Comparison of ENCODE assay signal across 9 mouse cellular contexts in the genomic region with DNA sequence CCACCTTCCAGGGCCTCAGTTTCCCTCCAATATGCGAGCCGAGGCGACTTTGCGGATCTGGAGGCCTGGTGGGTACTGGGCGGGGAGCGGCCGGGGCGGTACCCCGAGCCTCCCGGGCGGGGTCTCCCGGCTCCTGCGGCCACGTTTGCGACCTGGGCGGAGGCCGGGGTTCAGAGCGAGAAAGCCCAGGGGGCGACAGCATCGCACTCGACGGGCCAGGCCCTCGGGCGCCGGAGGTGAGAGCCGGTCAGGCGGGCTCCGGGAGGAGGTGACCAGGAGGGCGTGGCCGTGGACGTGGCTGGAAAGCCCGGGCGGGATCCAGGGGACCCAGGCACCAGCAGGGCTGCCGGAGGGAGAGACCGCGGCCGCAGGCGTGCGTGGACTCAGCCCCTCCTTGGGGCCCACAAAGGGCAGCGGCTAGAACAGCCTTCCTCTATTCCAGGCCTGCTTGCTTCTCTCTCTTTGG. TPM values are rescaled to one million over a fixed set of nuclear protein-coding genes. Genes with fewer than 3 reads are reported as not detected.
DNase-seq lines count a peak whose midpoint lies in the region; ATAC-seq and TF ChIP-seq lines count a peak whose summit lies in the region.
"Had no signal": no experiment of that assay in that cellular context is flagged by ENCODE, and none has a peak within 500 bp of the region (broad histone marks: within the 10 kb centered on the region; RNA-seq: fewer than 3 reads in every experiment).

No protein-coding gene starts in this region.

- H3K4me1 ChIP-seq in G1E (ENCODE audit: insufficient read depth, low read depth, low read length), result peaks cover 77% of the 10 kb centered on the region
- peaks cover 9% of the 10 kb centered on the region for H3K4me1 ChIP-seq in heart, adult 2 months (ENCODE audit: control insufficient read depth, insufficient read depth, low read length)
- peaks cover 25% of the 10 kb centered on the region for H3K4me1 ChIP-seq in lung, embryonic 16.5 days (replicated peaks; ENCODE audit: control insufficient read depth, insufficient read depth, low read length)

- 0 out of 2 replicates have a peak, but pooled peaks have one; percentile 20 for TF ChIP-seq POLR2A in heart, adult 2 months (IDR thresholded peaks at IDR 0.05; ENCODE audit: insufficient read depth, low read depth, low read length)

- peak overlapping the region; percentile 71 for H3K4me2 ChIP-seq in lung, embryonic 16.5 days (ENCODE audit: low read depth, low read length)

- H3K27me3 ChIP-seq in G1E (ENCODE audit: insufficient read depth, low read length), result no peaks in the 10 kb centered on the region
- no peaks in the 10 kb centered on the region for H3K27me3 ChIP-seq in heart, adult 2 months (ENCODE audit: control insufficient read depth, insufficient read depth, low read length)
- H3K27me3 ChIP-seq in lung, embryonic 16.5 days (ENCODE audit: control insufficient read depth, insufficient read depth, low read depth, low read length), result peaks cover 3% of the 10 kb centered on the region; the same call in 1 of the 2 replicates

- H3K9ac ChIP-seq in heart, adult 2 months (ENCODE audit: low read depth, low read length), result peak overlapping the region; percentile 70
- H3K9ac ChIP-seq in lung, embryonic 16.5 days (ENCODE audit: low read length), result peak overlapping the region; percentile 79

- peak; percentile 67 for DNase-seq in G1E (ENCODE audit: low spot score)
- peak; percentile 55 for DNase-seq in embryo, embryonic 9.5 days (ENCODE audit: extremely low spot score)
- peak; percentile 78 to 79 for DNase-seq in heart, adult 2 months
- DNase-seq in kidney, adult 18-20 months, result peak; percentile 49
- peak; percentile 68 for DNase-seq in ovary, postnatal 10 days (ENCODE audit: low spot score)
- no peak for DNase-seq in layer of hippocampus, adult 9-10 months (ENCODE audit: low spot score)

- peaks cover 49% of the 10 kb centered on the region for H3K36me3 ChIP-seq in G1E (replicated peaks)
- H3K36me3 ChIP-seq in heart, adult 2 months (ENCODE audit: control insufficient read depth, insufficient read depth, low read length), result no peaks in the 10 kb centered on the region
- H3K36me3 ChIP-seq in lung, embryonic 16.5 days (ENCODE audit: control insufficient read depth, insufficient read depth, low read length), result no peaks in the 10 kb centered on the region

- ATAC-seq in G1E (ENCODE audit: extremely low read depth, insufficient number of reproducible peaks, low FRiP score, poor library complexity, severe bottlenecking), result no peak
- peak; percentile 11; the same call in 1 of the 2 replicates for ATAC-seq in lung, embryonic 16.5 days (ENCODE audit: low read depth)
- no peak for ATAC-seq in cerebellum, adult (ENCODE audit: insufficient number of reproducible peaks, low FRiP score, low TSS enrichment)

- no peak for TF ChIP-seq EP300 in heart, adult 2 months (IDR thresholded peaks at IDR 0.05; ENCODE audit: insufficient read depth, low read depth, low read length)

- intact Hi-C loops in heart, adult 2 months (cut with DNase I), result no loop called here

- 4% methylated on average over 39 of the region's 40 CpGs for WGBS in heart, adult 2 months
- under 1% methylated on average over 28 of the region's 40 CpGs for WGBS in lung, embryonic 16.5 days

- H3K79me2 ChIP-seq in heart, adult 2 months (replicated peaks; ENCODE audit: control insufficient read depth, insufficient read depth, low read length), result no peaks in the 10 kb centered on the region

- no peak for TF ChIP-seq CTCF in G1E (IDR thresholded peaks at IDR 0.05; ENCODE audit: low read depth, low read length)
- TF ChIP-seq CTCF in heart, adult 2 months (IDR thresholded peaks at IDR 0.05), result no peak

- H3K9me3 ChIP-seq in G1E (replicated peaks), result no peaks in the 10 kb centered on the region
- no peaks in the 10 kb centered on the region for H3K9me3 ChIP-seq in lung, embryonic 16.5 days (ENCODE audit: control insufficient read depth, low read length)

- H3K27ac ChIP-seq in heart, adult 2 months, result peak overlapping the region; percentile 63
- H3K27ac ChIP-seq in lung, embryonic 16.5 days (ENCODE audit: low read length), result peak overlapping the region; percentile 78

- peak overlapping the region; percentile 78 for H3K4me3 ChIP-seq in G1E (ENCODE audit: low read depth, low read length)
- peak overlapping the region; percentile 49 for H3K4me3 ChIP-seq in heart, adult 2 months
- peak overlapping the region; percentile 63 for H3K4me3 ChIP-seq in lung, embryonic 16.5 days (ENCODE audit: low read length)
- H3K4me3 ChIP-seq: myocyte had no signal

RNA-seq across cellular contexts. Expression of a gene that starts 2.3 kb away (rescaled TPM):
- 68.2 and 118 TPM in 2 replicates for total RNA-seq in G1E (2014; fragmentation: Nextera tagmentation)
- 115 and 129 TPM in 2 replicates for total RNA-seq in G1E (2017)
- 116 and 137 TPM in 2 replicates for polyA plus RNA-seq in G1E (2012)
- total RNA-seq in heart, adult 2 months (2021), result 100 to 1,000 TPM; 183 to 202 TPM
- 231 and 248 TPM in 2 replicates for polyA plus RNA-seq in heart, adult 2 months (2012; rRNA removed)
- polyA plus RNA-seq in lung, embryonic 16.5 days (2015; fragmentation: Nextera tagmentation; extraction: Ambion mirVana), result 243 and 250 TPM in 2 replicates

RNA-seq across cellular contexts. Expression of a gene that starts 2.3 kb away (rescaled TPM):
- 50.8 and 67.8 TPM in 2 replicates for total RNA-seq in G1E (2014; fragmentation: Nextera tagmentation)
- 37.9 and 42.2 TPM in 2 replicates for total RNA-seq in G1E (2017)
- 12.5 and 18.8 TPM in 2 replicates for polyA plus RNA-seq in G1E (2012)
- total RNA-seq in heart, adult 2 months (2021), result 1 to 10 TPM in 1 of 2 experiments, under 1 TPM in 1; 0.70 to 1.2 TPM
- 0.76 and 1.3 TPM in 2 replicates for polyA plus RNA-seq in heart, adult 2 months (2012; rRNA removed)
- 14.1 and 15.6 TPM in 2 replicates for polyA plus RNA-seq in lung, embryonic 16.5 days (2015; fragmentation: Nextera tagmentation; extraction: Ambion mirVana)

RNA-seq across cellular contexts. Expression of a gene that starts 2.3 kb away (rescaled TPM):
- total RNA-seq in G1E (2014; fragmentation: Nextera tagmentation), result 190 and 198 TPM in 2 replicates
- 200 and 229 TPM in 2 replicates for total RNA-seq in G1E (2017)
- polyA plus RNA-seq in G1E (2012), result 274 and 333 TPM in 2 replicates
- total RNA-seq in heart, adult 2 months (2021), result 10 to 100 TPM; 22.6 to 27.0 TPM
- polyA plus RNA-seq in heart, adult 2 months (2012; rRNA removed), result 48.3 and 54.3 TPM in 2 replicates
- 55.9 and 66.4 TPM in 2 replicates for polyA plus RNA-seq in lung, embryonic 16.5 days (2015; fragmentation: Nextera tagmentation; extraction: Ambion mirVana)

RNA-seq across cellular contexts. Expression of a gene that starts 13.1 kb away (rescaled TPM):
- total RNA-seq in G1E (2014; fragmentation: Nextera tagmentation), result 117 and 124 TPM in 2 replicates
- total RNA-seq in G1E (2017), result 344 and 364 TPM in 2 replicates
- polyA plus RNA-seq in G1E (2012), result 215 and 331 TPM in 2 replicates
- 100 to 1,000 TPM; 659 to 775 TPM for total RNA-seq in heart, adult 2 months (2021)
- polyA plus RNA-seq in heart, adult 2 months (2012; rRNA removed), result 609 and 726 TPM in 2 replicates
- polyA plus RNA-seq in lung, embryonic 16.5 days (2015; fragmentation: Nextera tagmentation; extraction: Ambion mirVana), result 313 and 340 TPM in 2 replicates

RNA-seq across cellular contexts. Expression of a gene that starts 39.0 kb away (rescaled TPM):
- not detected in 2 replicates for total RNA-seq in G1E (2014; fragmentation: Nextera tagmentation)
- total RNA-seq in G1E (2017), result 0.11 and 1.0 TPM in 2 replicates
- polyA plus RNA-seq in G1E (2012), result not detected in 2 replicates
- total RNA-seq in heart, adult 2 months (2021), result 10 to 100 TPM; 25.5 to 27.0 TPM
- polyA plus RNA-seq in heart, adult 2 months (2012; rRNA removed), result 44.0 and 48.4 TPM in 2 replicates
- polyA plus RNA-seq in lung, embryonic 16.5 days (2015; fragmentation: Nextera tagmentation; extraction: Ambion mirVana), result 9.7 and 12.7 TPM in 2 replicates
